Mouse (Mus musculus): ENCODE measurements around the gene Mgat1. TPM values are rescaled to one million over a fixed set of nuclear protein-coding genes. Genes with fewer than 3 reads are reported as not detected.

Mgat1 gene
- polyA plus RNA-seq, 1 experiment = 45.8 TPM

DNA sequence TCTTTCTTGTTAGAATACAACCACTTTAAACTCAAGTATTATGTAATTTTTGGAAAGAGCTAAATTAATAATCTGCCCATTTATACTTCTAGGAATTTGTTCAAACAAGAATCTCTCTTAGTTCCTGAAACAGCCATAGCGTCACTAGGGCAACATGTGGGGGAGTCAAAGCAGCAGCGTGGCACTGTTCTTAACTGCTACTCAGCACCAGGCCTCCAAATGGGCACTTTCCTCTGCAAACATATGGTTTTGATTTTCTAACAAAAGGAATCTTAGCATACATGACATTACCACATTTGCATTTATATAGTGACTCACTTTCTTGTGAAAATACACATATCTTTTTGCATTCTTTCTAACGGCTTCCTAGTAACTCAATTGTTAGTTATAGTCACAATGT is 11.2 kb upstream of the Mgat1 start:
- TF ChIP-seq POLR2A (IDR thresholded peaks at IDR 0.05; ENCODE audit: insufficient read length, low read depth) (no peak), CEBPB (IDR thresholded peaks at IDR 0.05; ENCODE audit: insufficient read depth, poor library complexity, severe bottlenecking) (no peak), E2F4 (IDR thresholded peaks at IDR 0.05; ENCODE audit: insufficient read depth) (no peak), USF1 (IDR thresholded peaks at IDR 0.05; ENCODE audit: low read depth) (no peak), REST (IDR thresholded peaks at IDR 0.05; ENCODE audit: insufficient read depth, insufficient read length) (no peak), MYOG (IDR thresholded peaks at IDR 0.05; ENCODE audit: control insufficient read depth in 1 of 3, insufficient read depth in 1 of 3, insufficient read length in 2 of 3, low read depth in 2 of 3) (no peak), MAX (IDR thresholded peaks at IDR 0.05; ENCODE audit: low read depth) (no peak), TCF3 (IDR thresholded peaks at IDR 0.05; ENCODE audit: insufficient read length, low read depth) (no peak), POLR2AphosphoS2 (IDR thresholded peaks at IDR 0.05; ENCODE audit: insufficient read length, low read depth) (no peak), TCF12 (IDR thresholded peaks at IDR 0.05; ENCODE audit: insufficient read depth, poor library complexity, severe bottlenecking) (no peak), SRF (IDR thresholded peaks at IDR 0.05; ENCODE audit: control insufficient read depth, insufficient read length, low read depth) (no peak), MYOD1 (IDR thresholded peaks at IDR 0.05; ENCODE audit: control insufficient read depth in 1 of 3, insufficient read length in 2 of 3, low read depth in 2 of 3) (no peak)
- Histone ChIP-seq H3K79me2 (ENCODE audit: control insufficient read depth, insufficient read depth) (no peaks in the 10 kb centered on the region), H3K4me2 (ENCODE audit: low read depth) (no peak overlapping the region), H3ac (ENCODE audit: control insufficient read depth, insufficient read length) (no peak overlapping the region), H3K4me3 (no peak overlapping the region), H3K27me3 (ENCODE audit: control insufficient read depth, insufficient read depth, insufficient read length) (no peaks in the 10 kb centered on the region), H3K36me3 (ENCODE audit: control insufficient read depth, insufficient read depth) (no peaks in the 10 kb centered on the region)

DNA sequence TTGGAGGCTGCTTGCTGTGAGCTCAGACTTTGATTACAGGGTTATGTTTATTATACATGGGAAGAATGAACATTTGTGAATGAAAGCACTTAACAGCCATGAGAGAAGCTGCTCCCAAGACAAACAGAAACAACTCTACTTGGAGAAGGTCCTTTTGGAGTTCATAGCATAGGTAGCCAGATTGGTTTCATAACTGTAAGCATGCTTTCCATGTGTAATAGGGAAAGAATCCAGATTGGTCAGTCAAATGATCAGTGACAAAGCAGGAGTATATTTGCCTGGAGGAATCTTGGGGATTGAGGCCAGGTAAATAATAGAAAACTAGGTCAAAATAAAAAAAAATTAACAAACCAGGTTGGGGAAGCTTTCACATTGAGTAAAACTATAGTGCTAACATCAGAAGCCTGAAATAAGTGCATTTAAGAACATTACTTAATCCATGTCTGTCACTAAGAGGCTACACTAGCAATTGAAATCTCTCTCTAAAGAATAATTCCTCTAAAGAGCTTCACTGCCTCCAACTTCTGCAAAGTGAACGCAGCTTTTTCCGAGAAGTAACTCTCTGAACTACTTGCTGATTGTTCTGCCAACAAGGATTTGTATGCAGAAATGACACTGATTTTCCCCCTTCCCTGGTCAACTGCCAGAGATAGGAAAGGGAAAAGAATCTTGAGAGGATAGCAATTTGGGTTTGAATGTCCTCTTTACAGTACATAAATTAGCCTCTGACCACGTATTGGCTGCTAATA is 8.4 kb upstream of the Mgat1 start:
- TF ChIP-seq TCF12 (IDR thresholded peaks at IDR 0.05; ENCODE audit: insufficient read depth, poor library complexity, severe bottlenecking) = no peak
- TF ChIP-seq POLR2AphosphoS2 (IDR thresholded peaks at IDR 0.05; ENCODE audit: insufficient read length, low read depth) = no peak
- no peak for TF ChIP-seq SRF (IDR thresholded peaks at IDR 0.05; ENCODE audit: control insufficient read depth, insufficient read length, low read depth)
- TF ChIP-seq MAX (IDR thresholded peaks at IDR 0.05; ENCODE audit: low read depth) = no peak
- TF ChIP-seq TCF3 (IDR thresholded peaks at IDR 0.05; ENCODE audit: insufficient read length, low read depth) = no peak
- no peak for TF ChIP-seq USF1 (IDR thresholded peaks at IDR 0.05; ENCODE audit: low read depth)
- TF ChIP-seq CEBPB (IDR thresholded peaks at IDR 0.05; ENCODE audit: insufficient read depth, poor library complexity, severe bottlenecking) = no peak
- TF ChIP-seq POLR2A (IDR thresholded peaks at IDR 0.05; ENCODE audit: insufficient read length, low read depth) = no peak
- TF ChIP-seq REST (IDR thresholded peaks at IDR 0.05; ENCODE audit: insufficient read depth, insufficient read length) = no peak
- TF ChIP-seq E2F4 (IDR thresholded peaks at IDR 0.05; ENCODE audit: insufficient read depth) = no peak
- no peak for TF ChIP-seq MYOG (IDR thresholded peaks at IDR 0.05; ENCODE audit: control insufficient read depth in 1 of 3, insufficient read depth in 1 of 3, insufficient read length in 2 of 3, low read depth in 2 of 3)
- no peak for TF ChIP-seq MYOD1 (IDR thresholded peaks at IDR 0.05; ENCODE audit: control insufficient read depth in 1 of 3, insufficient read length in 2 of 3, low read depth in 2 of 3)
- H3K4me3 ChIP-seq = no peak overlapping the region

DNA sequence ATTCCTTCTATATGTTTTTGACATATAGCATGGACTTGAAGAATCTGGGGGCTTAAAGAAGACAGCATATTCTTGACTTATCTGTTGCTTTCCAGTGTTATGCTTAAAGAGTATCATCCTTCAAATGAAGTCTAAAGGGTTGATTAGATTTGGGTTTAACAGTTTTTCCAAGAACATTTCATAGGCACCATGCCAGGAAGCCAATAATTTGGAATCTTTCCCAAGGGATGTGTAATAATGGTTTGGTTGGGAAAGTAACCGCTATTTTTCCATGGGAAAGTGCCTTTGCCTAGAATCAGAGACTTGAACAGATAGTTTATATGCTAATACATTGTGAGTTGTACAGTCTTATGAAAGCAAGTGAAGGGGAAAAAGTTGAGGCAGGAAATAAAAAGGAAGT is 7.1 kb upstream of the Mgat1 start:
- Histone ChIP-seq H3K4me3 (no peak overlapping the region), H3K27me3 (ENCODE audit: control insufficient read depth, insufficient read depth, insufficient read length) (no peaks in the 10 kb centered on the region), H3K4me2 (ENCODE audit: low read depth) (no peak overlapping the region), H3K79me2 (ENCODE audit: control insufficient read depth, insufficient read depth) (no peaks in the 10 kb centered on the region), H3ac (ENCODE audit: control insufficient read depth, insufficient read length) (no peak overlapping the region), H3K36me3 (ENCODE audit: control insufficient read depth, insufficient read depth) (no peaks in the 10 kb centered on the region)
- TF ChIP-seq POLR2A (IDR thresholded peaks at IDR 0.05; ENCODE audit: insufficient read length, low read depth) (no peak), TCF3 (IDR thresholded peaks at IDR 0.05; ENCODE audit: insufficient read length, low read depth) (no peak), MYOG (IDR thresholded peaks at IDR 0.05; ENCODE audit: control insufficient read depth in 1 of 3, insufficient read depth in 1 of 3, insufficient read length in 2 of 3, low read depth in 2 of 3) (no peak), USF1 (IDR thresholded peaks at IDR 0.05; ENCODE audit: low read depth) (no peak), MYOD1 (IDR thresholded peaks at IDR 0.05; ENCODE audit: control insufficient read depth in 1 of 3, insufficient read length in 2 of 3, low read depth in 2 of 3) (no peak), CEBPB (IDR thresholded peaks at IDR 0.05; ENCODE audit: insufficient read depth, poor library complexity, severe bottlenecking) (no peak), TCF12 (IDR thresholded peaks at IDR 0.05; ENCODE audit: insufficient read depth, poor library complexity, severe bottlenecking) (no peak)

More for the DNA sequence above, 8.4 kb upstream of the Mgat1 start:
- Histone ChIP-seq H3K36me3 (ENCODE audit: control insufficient read depth, insufficient read depth) (no peaks in the 10 kb centered on the region), H3K79me2 (ENCODE audit: control insufficient read depth, insufficient read depth) (no peaks in the 10 kb centered on the region), H3K27me3 (ENCODE audit: control insufficient read depth, insufficient read depth, insufficient read length) (no peaks in the 10 kb centered on the region), H3K4me2 (ENCODE audit: low read depth) (no peak overlapping the region), H3ac (ENCODE audit: control insufficient read depth, insufficient read length) (no peak overlapping the region)

DNA sequence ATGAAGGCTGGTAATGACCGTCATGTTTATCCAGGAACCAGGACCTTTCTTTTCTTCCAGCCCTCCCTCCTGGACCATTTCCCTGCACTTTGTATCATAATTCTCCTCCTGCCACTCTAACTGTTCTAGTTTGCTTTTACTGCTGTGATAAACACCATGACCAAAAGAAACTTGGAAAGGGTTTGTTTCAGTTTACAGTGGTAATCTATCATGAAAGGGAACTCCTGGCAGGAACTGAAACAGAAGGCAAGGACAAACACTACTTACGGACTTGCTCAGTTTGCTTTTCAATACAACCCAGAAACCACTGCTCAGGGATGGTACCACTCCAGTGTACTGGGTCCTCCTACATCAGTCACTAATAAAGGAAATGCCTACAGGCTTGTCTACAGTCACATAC is 6.5 kb upstream of the Mgat1 start:
- TF ChIP-seq SRF (IDR thresholded peaks at IDR 0.05; ENCODE audit: control insufficient read depth, insufficient read length, low read depth) (no peak), POLR2A (IDR thresholded peaks at IDR 0.05; ENCODE audit: insufficient read length, low read depth) (no peak), CEBPB (IDR thresholded peaks at IDR 0.05; ENCODE audit: insufficient read depth, poor library complexity, severe bottlenecking) (no peak), TCF12 (IDR thresholded peaks at IDR 0.05; ENCODE audit: insufficient read depth, poor library complexity, severe bottlenecking) (no peak), REST (IDR thresholded peaks at IDR 0.05; ENCODE audit: insufficient read depth, insufficient read length) (no peak), MAX (IDR thresholded peaks at IDR 0.05; ENCODE audit: low read depth) (no peak), USF1 (IDR thresholded peaks at IDR 0.05; ENCODE audit: low read depth) (no peak), MYOG (IDR thresholded peaks at IDR 0.05; ENCODE audit: control insufficient read depth in 1 of 3, insufficient read depth in 1 of 3, insufficient read length in 2 of 3, low read depth in 2 of 3) (no peak), E2F4 (IDR thresholded peaks at IDR 0.05; ENCODE audit: insufficient read depth) (no peak), POLR2AphosphoS2 (IDR thresholded peaks at IDR 0.05; ENCODE audit: insufficient read length, low read depth) (no peak), TCF3 (IDR thresholded peaks at IDR 0.05; ENCODE audit: insufficient read length, low read depth) (no peak)
- Histone ChIP-seq H3K4me3 (no peak overlapping the region), H3ac (ENCODE audit: control insufficient read depth, insufficient read length) (no peak overlapping the region), H3K27me3 (ENCODE audit: control insufficient read depth, insufficient read depth, insufficient read length) (no peaks in the 10 kb centered on the region), H3K4me2 (ENCODE audit: low read depth) (no peak overlapping the region), H3K79me2 (ENCODE audit: control insufficient read depth, insufficient read depth) (no peaks in the 10 kb centered on the region), H3K36me3 (ENCODE audit: control insufficient read depth, insufficient read depth) (no peaks in the 10 kb centered on the region)

All from myocyte (in vitro differentiated cells).